Mouse (Mus musculus) macrophage (primary cell): ENCODE results near the gene Fndc1. TPM values are rescaled to one million over a fixed set of nuclear protein-coding genes. Genes with fewer than 3 reads are reported as not detected.
A peak's percentile ranks its signal among the peaks of the same experiment; 100 is the strongest.

Experiments
- H3K27ac ChIP-seq: fragments of 350-480 bp; formaldehyde crosslinking; 2 replicates; pipeline ENCODE4 v1.9.0; 2021
- H3K36me3 ChIP-seq: fragments of 350-480 bp; formaldehyde crosslinking; 2 replicates; pipeline ENCODE4 v1.9.0; 2021; ENCODE audit errors: inconsistent target
- H3K4me3 ChIP-seq: fragments of 350-480 bp; formaldehyde crosslinking; 2 replicates; pipeline ENCODE4 v1.9.0; 2021; ENCODE audit errors: inconsistent target
- H3K79me2 ChIP-seq: fragments of 350-480 bp; formaldehyde crosslinking; 2 replicates; pipeline ENCODE4 v1.9.0; 2021; ENCODE audit errors: inconsistent target
- WGBS: methylation state at CpG from one replicate; pipeline ENCODE4 v1.1.7; 2026; ENCODE audit warnings: inconsistent platforms; ENCODE audit not compliant: missing documents; 5-methylcytosine and 5-hydroxymethylcytosine counted together
- polyA plus RNA-seq: library from polyadenylated mRNA; stranded (reverse); fragments of 250-400 nt; gene quantifications from 3 replicates; pipeline ENCODE4 v1.2.4, GENCODE M21; 2018; ENCODE audit warnings: inconsistent platforms
- total RNA-seq, 78 experiments: library from RNA; depleted of rRNA; stranded (reverse); fragments of 250-400 nt; gene quantifications; 1 replicate in 9 of 78; 2 replicates in 24 of 78; 3 replicates in 43 of 78; 4 replicates in 2 of 78; pipeline ENCODE4 v1.2.4; 2018; ENCODE audit warnings: inconsistent platforms in 56 of 78

Gene Fndc1
- total RNA-seq (2018; cell fraction: chromatin; rRNA removed) = 1 to 10 TPM in 1 of 26 experiments, not detected in 25; 5.6 TPM
- not detected for total RNA-seq (2018; cell fraction: cytosol; rRNA removed)
- total RNA-seq (2018; cell fraction: nucleus; rRNA removed) = 1 to 10 TPM in 1 of 26 experiments, under 1 TPM in 1, not detected in 24; 0.06 to 1.0 TPM
- polyA plus RNA-seq = not detected in 3 replicates

DNA sequence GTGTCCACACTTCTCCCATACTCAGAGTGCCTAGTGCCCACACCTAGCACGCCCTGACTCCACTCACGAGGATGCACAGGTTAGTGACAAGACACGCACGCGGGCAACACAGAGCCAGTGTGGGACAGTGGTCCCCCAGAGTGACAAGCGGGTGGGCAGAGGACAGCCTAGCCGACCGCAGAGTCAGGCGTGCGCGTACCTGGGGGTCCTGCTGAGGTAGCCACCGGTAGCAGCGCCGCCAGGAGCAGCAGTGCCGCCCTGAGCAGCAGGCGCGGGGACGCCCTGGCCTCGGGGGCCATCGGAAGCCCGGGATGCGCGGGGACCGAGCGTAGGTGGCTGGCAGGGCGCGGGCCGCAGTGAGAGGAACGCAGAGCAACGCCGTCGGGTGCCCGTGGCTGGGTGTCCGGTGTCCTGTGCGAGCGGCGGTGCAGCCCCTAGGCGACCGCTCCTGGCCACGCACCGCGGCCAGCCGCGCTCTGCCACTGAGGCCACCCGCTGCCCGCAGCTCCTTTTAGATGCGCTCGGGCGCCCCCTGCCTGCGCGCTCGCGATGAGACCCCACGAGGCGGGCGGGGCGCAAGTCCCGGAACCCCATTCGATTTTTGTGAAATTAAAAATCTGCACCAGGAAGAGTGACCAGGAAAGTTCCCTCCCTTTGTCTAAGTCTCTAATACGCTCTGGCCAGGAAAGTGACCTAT, at the start of gene Fndc1:
TSS of gene Fndc1 (minus strand) at position 484 of the 697 bp plus-strand sequence.
- H3K79me2 ChIP-seq = no peaks in the 10 kb centered on the region
- H3K27ac ChIP-seq = no peak within 1 kb of the TSS
- H3K36me3 ChIP-seq = no peaks in the 10 kb centered on the region
- 1% methylated on average over 57 of the region's 60 CpGs for WGBS
- no peak within 1 kb of the TSS for H3K4me3 ChIP-seq

DNA sequence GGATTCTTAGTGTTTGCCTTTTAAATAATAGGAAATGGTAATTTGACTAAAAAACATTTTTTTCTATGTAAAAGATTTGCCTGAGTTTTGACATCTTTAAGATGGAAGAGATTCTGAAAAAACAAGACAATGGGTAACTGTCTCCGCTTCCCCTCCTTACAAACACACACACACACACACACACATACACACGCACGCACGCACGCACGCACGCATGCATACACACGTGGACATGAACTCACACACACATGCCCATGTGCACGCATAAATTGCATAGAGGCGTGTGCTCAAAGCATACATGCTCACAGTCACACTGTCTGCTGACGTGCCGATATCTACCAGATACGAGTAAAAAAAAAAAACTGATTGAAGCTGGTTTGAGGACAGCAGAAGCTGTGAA, 49.4 kb upstream of the Fndc1 start:
- Histone ChIP-seq H3K79me2 (no peaks in the 10 kb centered on the region), H3K36me3 (no peaks in the 10 kb centered on the region), H3K4me3 (no peak overlapping the region), H3K27ac (0 out of 2 replicates have a peak overlapping the region, but pooled peaks have one; percentile 29)
- WGBS = 90% methylated on average over 12 of the region's 13 CpGs

DNA sequence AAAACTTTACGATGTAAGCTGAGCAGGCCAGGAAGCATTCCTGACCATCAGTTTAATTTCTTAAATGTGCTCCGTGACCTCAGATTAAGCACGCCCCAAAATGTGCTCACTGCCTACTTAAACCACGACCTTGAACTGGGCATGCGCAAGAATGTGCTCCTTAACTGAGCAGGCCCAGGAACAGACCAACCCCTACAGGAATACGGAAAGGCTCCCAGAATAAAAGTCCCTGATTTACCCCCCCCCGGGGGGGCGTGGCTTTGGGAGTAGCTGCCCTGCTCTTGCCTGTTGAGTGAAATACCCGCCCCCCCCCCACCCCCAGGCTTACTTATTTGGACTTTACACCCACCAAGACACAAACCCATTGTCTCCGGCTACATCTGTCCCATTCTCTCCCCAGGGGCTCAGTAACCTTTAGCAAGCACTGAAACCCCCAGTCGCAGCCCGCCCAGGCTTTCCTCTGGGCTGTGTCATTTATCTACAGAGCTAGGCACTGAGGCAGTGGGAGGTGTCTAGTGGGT, 48.9 kb upstream of the Fndc1 start:
- Histone ChIP-seq H3K36me3 (no peaks in the 10 kb centered on the region), H3K79me2 (no peaks in the 10 kb centered on the region), H3K4me3 (no peak overlapping the region), H3K27ac (no peak overlapping the region)
- 79% methylated on average over 11 of the region's 12 CpGs for WGBS

DNA sequence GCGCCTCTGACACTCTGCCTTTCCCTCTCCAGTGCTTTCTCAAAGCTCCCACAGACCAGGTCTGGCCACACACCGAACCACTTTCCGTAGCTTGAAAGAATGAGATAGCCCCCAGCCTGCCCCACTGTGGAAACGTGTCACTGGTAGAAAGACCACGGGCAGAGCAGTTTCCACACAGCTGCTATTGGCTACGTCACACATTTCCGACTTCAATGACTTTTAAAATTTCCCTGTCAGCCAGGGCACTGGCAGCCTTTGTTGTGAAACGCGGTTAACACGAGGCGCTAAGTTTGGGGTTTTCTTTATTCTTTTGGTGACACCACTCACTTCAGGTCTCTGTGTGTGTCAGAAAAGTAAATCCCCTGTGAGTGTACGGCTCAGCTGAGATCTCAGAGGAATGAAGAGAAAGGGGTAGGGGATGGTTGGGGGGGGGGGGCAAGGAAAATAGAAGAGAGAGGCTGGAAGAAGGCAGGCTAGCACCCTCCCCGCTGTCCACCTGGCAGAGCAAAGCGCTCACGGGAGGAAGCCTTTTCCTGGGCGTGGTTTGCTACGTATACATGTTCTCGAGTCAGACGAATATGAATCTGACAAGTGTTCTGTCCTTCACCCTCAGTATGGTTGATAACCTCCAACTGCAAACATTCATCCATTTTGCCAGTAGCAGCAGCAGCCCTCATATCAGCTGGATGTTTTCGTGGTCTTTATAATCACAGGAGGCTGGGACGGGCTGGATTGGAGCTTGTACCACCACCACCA, 47.9 kb upstream of the Fndc1 start:
- H3K27ac ChIP-seq = no peak overlapping the region
- no peaks in the 10 kb centered on the region for H3K79me2 ChIP-seq
- H3K36me3 ChIP-seq = no peaks in the 10 kb centered on the region
- H3K4me3 ChIP-seq = no peak overlapping the region
- WGBS = 67% methylated on average over 21 of the region's 21 CpGs

DNA sequence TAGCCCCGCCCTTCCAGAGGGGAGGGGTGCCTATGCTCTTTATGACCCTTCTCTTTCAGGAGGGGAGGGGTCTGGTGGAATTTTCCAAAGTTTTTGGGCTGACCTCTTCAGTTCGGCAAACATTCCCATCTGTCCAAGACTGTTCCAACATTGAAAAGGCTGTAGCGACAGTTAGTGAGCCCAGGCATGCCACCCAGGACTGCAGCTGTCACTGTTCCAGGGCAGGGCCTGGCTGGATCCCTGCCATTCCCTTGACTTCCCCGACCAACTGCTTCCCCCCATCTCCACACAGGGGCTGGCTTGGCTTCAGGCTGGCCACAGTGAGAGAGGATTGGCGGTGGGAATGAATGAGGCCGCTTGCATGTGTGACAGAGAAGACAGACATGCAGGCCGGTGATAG, 46.3 kb upstream of the Fndc1 start:
- Histone ChIP-seq H3K4me3 (no peak overlapping the region), H3K36me3 (no peaks in the 10 kb centered on the region), H3K79me2 (no peaks in the 10 kb centered on the region), H3K27ac (no peak overlapping the region)
- WGBS = 92% methylated on average over 7 of the region's 7 CpGs

DNA sequence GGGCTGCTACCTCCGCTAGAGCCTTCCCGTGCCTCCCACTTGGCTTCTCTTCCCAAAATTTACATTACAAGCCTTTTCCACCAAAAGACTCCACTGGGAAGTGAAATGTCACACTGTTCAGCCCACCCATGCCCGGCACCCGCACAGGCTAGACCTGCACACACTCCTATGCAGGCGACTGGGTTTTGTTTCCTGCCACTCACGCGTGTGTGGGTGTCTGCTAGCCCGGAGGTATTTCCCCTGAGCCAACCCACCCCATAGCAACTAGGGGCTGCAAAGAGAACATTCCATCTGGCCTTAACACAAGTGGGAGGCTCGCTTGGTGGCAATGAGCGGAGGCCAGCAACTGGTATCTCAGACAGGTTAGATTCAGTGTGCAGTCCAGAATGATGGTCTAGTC, 44.7 kb upstream of the Fndc1 start:
- Histone ChIP-seq H3K36me3 (no peaks in the 10 kb centered on the region), H3K4me3 (no peak overlapping the region), H3K27ac (no peak overlapping the region), H3K79me2 (no peaks in the 10 kb centered on the region)
- WGBS = 87% methylated on average over 8 of the region's 10 CpGs

DNA sequence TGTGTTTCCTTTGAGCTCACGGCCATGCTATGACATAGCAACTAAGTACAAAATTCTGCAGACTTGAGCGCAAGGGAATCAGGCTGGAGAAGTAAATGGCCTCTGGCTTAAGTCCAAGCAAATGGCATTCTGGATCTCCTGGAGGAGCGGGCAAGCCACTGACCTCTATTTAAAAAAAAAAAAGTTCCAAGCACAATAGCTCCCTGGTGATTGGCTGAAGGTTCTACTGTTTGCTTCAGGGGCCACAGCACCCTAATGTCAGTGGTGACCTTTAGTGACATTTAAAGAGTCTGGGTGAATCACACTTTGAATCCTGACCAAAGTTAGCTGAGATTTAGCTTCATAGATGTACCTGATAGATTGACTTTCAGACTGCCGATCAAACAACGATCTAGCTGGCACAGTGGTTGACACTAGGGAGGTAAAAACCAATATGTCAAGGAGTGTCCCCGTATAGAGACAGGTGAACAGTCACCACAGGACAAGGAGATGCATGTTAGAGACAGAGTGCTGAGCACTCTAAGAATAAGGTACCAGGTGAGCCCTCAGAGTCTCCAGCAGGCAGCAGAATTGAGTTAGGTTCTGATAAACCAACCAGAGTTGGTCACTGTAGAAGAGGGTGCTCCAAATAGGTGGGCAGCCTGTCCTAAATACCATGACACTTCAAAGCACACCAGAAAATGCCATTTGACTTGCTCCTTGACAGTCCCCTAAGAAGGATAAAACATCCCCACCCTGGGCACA, 43.9 kb upstream of the Fndc1 start:
- Histone ChIP-seq H3K27ac (no peak overlapping the region), H3K79me2 (no peaks in the 10 kb centered on the region), H3K4me3 (no peak overlapping the region), H3K36me3 (no peaks in the 10 kb centered on the region)
- 90% methylated on average over 6 of the region's 6 CpGs for WGBS

DNA sequence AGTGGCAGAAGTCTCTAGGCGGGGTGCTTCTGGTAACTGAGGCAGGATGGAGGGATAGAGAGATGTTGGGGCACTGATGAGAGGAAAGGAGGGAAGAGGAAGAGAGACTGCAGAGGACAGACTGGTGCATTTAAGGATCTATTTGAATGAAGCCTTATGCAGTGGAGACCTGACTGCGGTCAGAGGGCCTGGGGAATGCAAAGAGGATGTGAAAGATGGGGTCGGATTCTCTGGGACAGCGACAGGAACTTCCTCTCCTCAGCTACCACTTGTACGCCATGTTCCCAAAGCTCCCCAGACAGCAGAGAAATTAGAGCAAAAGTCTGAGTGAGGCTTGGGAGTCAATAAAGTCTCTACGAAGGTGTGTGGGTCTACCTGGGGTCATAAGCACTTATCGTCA, 42.0 kb upstream of the Fndc1 start:
- 49% methylated on average over 7 of the region's 7 CpGs for WGBS
- Histone ChIP-seq H3K79me2 (no peaks in the 10 kb centered on the region), H3K36me3 (no peaks in the 10 kb centered on the region), H3K27ac (no peak overlapping the region), H3K4me3 (no peak overlapping the region)

DNA sequence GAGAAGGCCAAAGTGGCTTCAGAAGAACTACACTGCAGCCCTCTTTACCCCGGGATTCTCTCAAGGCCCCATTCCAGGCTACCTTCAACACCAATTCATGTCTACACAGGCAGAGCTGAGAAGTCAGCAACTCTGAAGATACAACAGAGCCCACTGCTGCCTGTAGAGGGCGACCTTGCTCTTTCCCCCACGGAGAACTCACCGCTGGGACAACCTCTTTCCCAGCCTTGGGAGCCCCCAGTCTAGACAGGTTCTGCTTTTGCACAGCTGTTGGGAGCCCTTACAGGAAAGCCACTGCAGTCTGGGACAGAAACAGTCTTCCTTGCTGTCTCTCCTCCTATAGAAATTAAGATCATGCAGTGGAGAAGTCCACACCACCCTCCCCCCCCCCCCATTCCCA, 41.5 kb upstream of the Fndc1 start:
- WGBS = 0% methylated on average over 4 of the region's 4 CpGs
- Histone ChIP-seq H3K4me3 (no peak overlapping the region), H3K27ac (no peak overlapping the region), H3K79me2 (no peaks in the 10 kb centered on the region), H3K36me3 (no peaks in the 10 kb centered on the region)

DNA sequence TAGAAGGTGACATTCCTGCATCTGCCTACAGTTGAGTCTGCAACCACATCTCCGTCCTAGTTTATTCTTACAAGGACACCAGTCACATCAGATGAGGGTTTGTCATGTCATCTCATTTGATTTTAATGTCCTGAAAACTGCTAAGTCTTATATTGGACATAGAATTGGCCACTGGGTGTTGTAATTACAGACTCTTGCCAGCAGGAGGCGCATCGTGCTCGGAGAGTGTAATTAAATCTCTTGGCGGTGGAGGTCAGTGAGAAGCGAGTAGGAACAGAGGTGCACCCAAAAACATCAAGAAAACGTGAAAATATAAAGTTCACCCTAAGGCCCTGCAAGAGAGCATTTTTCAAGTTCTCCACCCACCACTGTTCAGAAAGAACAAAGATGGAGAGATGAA, 37.6 kb upstream of the Fndc1 start:
- H3K36me3 ChIP-seq = no peaks in the 10 kb centered on the region
- H3K27ac ChIP-seq = no peak overlapping the region
- H3K4me3 ChIP-seq = no peak overlapping the region
- no peaks in the 10 kb centered on the region for H3K79me2 ChIP-seq
- 31% methylated on average over 7 of the region's 7 CpGs for WGBS

DNA sequence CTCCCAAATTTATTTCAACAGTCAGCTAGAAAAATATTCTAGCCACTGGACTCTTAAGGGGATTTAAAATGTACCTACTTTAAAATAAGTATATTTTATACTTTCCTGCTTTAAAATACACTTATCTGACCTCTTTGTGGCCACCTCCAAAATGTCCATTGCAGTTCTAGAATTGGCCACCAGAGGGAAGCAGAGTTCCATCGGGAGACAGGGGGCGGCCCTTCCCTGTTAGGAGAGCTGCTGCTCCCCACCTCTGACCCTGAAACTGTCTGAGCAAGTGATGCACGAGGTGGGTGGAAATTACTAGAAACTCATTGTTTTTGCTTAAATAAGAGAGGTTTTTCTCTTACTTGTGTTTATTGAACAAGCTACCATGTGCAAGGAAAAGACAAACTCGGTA, 36.6 kb upstream of the Fndc1 start:
- H3K27ac ChIP-seq = no peak overlapping the region
- no peak overlapping the region for H3K4me3 ChIP-seq
- 22% methylated on average over 4 of the region's 4 CpGs for WGBS
- H3K36me3 ChIP-seq = no peaks in the 10 kb centered on the region
- H3K79me2 ChIP-seq = no peaks in the 10 kb centered on the region

DNA sequence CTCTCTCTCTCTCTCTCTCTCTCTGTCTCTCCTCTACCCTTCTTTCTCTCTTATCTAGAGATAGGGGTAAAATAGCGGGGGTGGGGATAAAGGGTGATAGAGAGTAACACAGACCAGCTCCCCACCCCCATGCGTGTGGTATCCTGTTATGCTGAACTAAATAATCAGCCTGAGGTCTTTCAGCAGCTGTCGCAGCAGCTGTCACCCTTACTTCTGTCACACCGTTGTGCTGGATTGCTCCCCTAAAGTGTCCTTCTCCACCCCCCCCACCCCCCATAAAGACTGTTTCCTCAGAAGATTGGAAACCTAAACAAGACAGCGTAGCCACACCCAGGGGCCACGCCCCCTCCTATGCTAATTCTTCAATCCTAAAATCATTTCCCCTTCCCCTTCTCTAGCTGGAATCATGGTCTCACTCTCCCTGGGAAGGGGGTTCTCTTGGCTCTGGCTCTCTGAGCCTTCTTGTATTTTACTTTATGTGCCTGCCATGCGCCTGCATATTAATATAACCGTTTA, 33.8 kb upstream of the Fndc1 start:
- no peak overlapping the region for H3K27ac ChIP-seq
- no peaks in the 10 kb centered on the region for H3K36me3 ChIP-seq
- H3K79me2 ChIP-seq = no peaks in the 10 kb centered on the region
- 83% methylated on average over 8 of the region's 8 CpGs for WGBS
- no peak overlapping the region for H3K4me3 ChIP-seq

DNA sequence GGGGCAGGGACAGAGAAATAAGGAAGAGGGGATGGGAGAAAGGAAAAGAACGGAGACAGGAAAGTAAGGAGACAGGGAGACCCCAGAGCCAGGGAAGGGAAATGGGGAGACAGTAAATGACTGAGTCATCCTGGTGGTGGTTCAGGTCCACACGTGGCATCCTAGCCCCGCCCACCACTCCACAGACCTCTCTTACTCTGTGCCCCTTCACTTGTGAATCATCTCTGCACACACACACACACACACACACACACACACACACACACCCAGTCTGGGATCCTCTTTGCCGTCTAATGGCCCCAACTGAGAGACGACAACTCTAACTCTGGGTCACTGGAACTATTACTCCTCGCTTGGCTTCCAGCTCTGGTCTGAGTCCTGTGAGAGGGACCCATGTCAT, 30.6 kb upstream of the Fndc1 start:
- Histone ChIP-seq H3K4me3 (no peak overlapping the region), H3K36me3 (no peaks in the 10 kb centered on the region), H3K27ac (no peak overlapping the region), H3K79me2 (no peaks in the 10 kb centered on the region)
- 68% methylated on average over 6 of the region's 6 CpGs for WGBS

DNA sequence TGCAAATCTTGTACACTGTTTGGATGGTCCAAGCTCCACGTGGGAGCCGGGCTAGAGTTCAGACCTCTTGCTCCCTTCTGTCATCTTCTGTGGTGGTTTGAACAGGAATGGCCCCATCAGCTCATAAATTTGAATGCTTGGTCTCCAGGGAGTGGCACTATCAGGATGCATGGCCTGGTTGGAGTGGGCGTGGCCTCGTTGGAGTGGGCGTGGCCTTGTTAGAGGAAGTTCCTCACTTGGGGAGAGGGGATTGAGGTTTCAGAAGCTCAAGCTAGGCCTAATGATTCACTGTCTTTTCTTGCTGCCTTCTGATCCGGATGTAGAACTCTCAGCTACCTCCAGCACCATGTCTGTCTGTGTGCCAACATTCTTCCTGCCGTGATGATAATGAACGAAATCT, 28.7 kb upstream of the Fndc1 start:
- no peak overlapping the region for H3K27ac ChIP-seq

More for the DNA sequence above, 28.7 kb upstream of the Fndc1 start:
- H3K79me2 ChIP-seq = no peaks in the 10 kb centered on the region
- no peak overlapping the region for H3K4me3 ChIP-seq
- 70% methylated on average over 8 of the region's 8 CpGs for WGBS
- H3K36me3 ChIP-seq = no peaks in the 10 kb centered on the region
